Mouse (Mus musculus) layer of hippocampus, adult 2 months (tissue): ENCODE measurements around the gene C2cd4d. TPM values are rescaled to one million over a fixed set of nuclear protein-coding genes. Genes with fewer than 3 reads are reported as not detected.
A peak's percentile ranks its signal among the peaks of the same experiment; 100 is the strongest.

Source experiments
- DNase-seq, 2 experiments: peaks; one replicate each; pipeline ENCODE4 v3.0.0; 2022; ENCODE audit warnings: low spot score in 2 of 2
- H3K27ac ChIP-seq: fragments of 200-600 bp; 2 replicates; pipeline ENCODE4 v1.8.1; 2022
- H3K4me3 ChIP-seq: fragments of 200-600 bp; 2 replicates; pipeline ENCODE4 v1.8.1; 2022; ENCODE audit warnings: mild to moderate bottlenecking
- CTCF ChIP-seq: fragments of 200-600 bp; conservative IDR thresholded peaks from 2 replicates; pipeline ENCODE4 v1.8.1; 2022; ENCODE audit warnings: antibody characterized with exemption, mild to moderate bottlenecking, moderate library complexity
- long read RNA-seq, 2 experiments: library from polyadenylated mRNA; stranded (forward); transcript quantifications; one replicate each; pipeline ENCODE4 v2.0.0; 2021; ENCODE audit warnings: borderline mapping rate in 2 of 2
- total RNA-seq, 2 experiments: library from RNA; stranded (reverse); gene quantifications; 2 replicates each; pipeline ENCODE4 v1.2.3; 2021

Gene C2cd4d
- total RNA-seq: under 1 TPM; 0.36 to 0.47 TPM
- long read RNA-seq, experiment 1: 0 reads
- long read RNA-seq, experiment 2, partial matches to known transcripts: 1 of 1 reads
- long read RNA-seq, experiment 2, other reads (novel, unspliced or antisense): 0 of 1 reads

DNA sequence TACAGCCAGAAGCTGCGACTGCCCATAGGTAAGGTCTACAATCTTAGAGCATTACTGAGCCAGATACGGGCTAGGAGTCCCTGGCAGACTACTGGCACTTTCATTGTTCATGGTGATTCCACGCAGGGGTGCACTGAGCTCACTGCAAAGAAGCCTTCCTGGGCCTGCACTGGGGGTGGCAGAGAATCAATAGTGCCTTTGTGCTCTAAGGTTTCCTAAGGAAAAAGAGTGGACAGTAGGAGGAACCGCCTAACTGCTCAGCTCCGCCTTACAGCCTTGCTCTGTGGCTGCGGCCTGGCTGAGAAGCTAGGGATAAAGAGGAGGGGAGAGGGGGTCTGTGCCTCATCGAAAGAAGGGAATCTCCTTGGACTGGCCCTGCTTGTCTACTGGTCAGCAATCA, at the start of gene C2cd4d:
C2cd4d (plus strand) TSS at position 301 of the 400 bp plus-strand sequence.
- peak within 1 kb of the TSS; percentile 59 for H3K4me3 ChIP-seq
- no peak for DNase-seq
- H3K27ac ChIP-seq: peak within 1 kb of the TSS; percentile 37; the same call in 1 of the 2 replicates
- TF ChIP-seq CTCF: no peak

DNA sequence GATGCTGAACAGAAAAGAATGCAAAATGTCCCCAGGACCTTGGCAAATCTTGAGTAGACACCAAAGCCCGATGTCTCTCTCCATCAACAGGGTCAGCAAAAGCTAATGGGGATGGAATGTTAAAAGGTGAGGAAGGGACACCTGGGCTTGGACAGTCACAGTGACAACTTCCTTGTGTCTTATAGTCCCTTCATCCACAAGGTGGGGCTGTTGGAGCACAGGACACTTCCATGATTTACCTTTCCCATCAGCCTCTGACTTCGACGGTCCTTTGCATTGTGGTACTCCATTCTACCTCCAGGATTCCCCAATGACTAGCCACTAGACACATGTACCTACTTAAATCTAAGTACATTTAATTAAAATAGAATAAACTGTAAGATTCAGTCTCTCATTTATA, 33.6 kb upstream of the C2cd4d start:
- no peak overlapping the region for H3K27ac ChIP-seq
- peak; percentile 64 for TF ChIP-seq CTCF
- no peak overlapping the region for H3K4me3 ChIP-seq
- DNase-seq: no peak

DNA sequence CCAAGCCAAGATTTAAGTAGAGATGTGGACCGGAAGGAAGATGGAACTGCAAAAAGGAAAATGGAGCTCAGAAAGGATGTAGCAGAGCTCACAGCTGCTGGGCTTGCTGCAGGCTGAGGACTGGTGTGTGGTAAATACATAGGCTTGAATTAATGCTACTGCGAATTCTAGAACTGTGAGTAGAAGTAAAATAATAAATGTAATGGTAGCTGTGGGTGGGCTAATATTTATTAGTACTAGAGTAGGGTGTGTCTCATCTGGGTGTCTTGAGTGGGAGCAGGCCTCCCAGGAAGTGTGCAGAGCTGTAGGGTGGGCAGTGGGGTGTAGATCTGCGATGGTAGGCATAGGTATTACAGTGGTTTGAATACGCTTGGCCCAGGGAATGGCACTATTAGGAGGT, 27.8 kb upstream of the C2cd4d start:
- DNase-seq: no peak
- Histone ChIP-seq H3K27ac (no peak overlapping the region), H3K4me3 (no peak overlapping the region)
- no peak for TF ChIP-seq CTCF

DNA sequence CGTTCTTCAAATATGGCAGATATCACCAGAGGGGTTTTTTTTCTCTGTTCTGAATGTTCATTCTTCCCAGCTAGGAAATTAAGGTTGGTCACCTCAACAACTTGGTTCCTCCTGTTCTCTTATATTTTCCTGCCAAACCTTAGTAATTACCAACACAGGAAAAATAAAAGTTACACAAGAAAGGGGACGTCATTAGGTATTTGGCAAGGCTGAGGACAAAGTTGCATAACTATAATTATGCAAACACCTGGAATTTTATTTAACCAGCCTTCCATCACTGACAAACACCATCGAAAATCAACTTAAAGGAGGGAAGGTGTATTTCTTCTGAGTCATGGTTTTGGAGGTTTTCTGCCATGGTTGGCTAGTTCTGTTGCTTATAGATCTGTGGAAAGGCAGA, 23.7 kb upstream of the C2cd4d start:
- Histone ChIP-seq H3K27ac (no peak overlapping the region), H3K4me3 (no peak overlapping the region)
- TF ChIP-seq CTCF: no peak
- no peak for DNase-seq

DNA sequence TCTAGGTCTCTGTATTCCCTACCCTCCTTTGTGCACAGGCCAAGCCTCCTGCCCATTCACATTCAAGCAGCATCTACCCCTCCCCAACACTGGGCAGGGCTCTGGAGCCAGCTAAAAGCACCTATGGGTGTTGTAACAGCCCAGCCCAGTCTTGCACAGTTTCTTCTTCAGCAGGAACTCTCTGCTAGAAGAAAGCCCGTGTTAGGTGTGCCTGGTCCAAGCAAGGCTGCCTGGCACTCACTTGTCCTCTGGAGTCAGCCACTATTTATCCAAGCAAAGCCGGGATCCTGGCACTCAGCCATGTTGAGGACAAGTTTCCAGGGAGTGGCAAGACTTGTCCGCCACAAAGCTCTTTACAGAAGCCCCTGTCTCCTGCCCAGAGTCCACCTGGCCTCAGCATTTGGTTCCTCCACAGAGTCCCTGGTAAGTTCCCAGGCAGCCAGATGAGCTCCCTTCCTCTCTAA, 20.2 kb upstream of the C2cd4d start, which contains the start of gene Them5:
Them5 (plus strand) TSS at position 141 of the 464 bp plus-strand sequence.
- no peak within 1 kb of the TSS for H3K27ac ChIP-seq

DNA sequence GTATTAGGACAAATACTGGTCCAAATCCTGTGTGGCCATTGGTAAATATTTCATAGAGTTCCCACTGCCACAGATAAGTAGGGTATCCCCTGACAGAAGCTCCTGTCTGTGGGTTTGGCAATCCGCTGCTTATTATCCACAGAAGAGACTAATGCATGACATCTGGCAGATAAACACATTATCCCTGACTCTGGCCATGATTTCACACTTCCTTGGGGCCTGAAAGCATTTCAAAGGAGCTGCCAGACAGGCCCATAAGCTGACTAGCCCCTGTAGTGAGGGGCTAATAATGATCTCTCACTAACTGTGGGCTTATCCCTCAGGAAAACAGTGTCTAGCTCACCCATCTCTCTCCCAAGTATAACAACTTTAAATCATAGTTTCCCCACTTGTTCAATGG, 19.7 kb upstream of the C2cd4d start:
- DNase-seq: no peak
- H3K27ac ChIP-seq: no peak overlapping the region
- no peak overlapping the region for H3K4me3 ChIP-seq
- no peak for TF ChIP-seq CTCF

More for the DNA sequence above, 20.2 kb upstream of the C2cd4d start, which contains the start of gene Them5:
- H3K4me3 ChIP-seq: no peak within 1 kb of the TSS
- TF ChIP-seq CTCF: no peak
- DNase-seq: no peak

DNA sequence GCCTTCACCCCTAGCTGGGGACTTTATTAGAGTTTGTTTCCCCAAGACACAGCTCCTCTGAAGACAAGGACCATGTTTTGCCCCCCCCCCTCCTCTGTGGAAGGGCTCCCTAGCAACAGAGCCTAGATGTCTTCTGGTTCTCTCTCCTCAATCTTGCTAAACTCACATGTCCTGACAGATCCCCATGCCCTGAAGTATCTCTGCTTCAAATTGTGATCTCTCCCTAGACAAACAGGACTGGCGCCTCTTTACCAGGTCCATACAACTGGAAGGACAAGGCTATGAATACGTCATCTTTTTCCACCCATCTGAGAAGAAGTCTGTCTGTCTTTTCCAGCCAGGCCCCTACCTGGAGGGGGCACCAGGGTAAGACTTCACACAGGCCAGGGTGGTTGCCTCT, 18.1 kb upstream of the C2cd4d start:
- H3K27ac ChIP-seq: no peak overlapping the region
- TF ChIP-seq CTCF: no peak
- DNase-seq: no peak
- H3K4me3 ChIP-seq: no peak overlapping the region

DNA sequence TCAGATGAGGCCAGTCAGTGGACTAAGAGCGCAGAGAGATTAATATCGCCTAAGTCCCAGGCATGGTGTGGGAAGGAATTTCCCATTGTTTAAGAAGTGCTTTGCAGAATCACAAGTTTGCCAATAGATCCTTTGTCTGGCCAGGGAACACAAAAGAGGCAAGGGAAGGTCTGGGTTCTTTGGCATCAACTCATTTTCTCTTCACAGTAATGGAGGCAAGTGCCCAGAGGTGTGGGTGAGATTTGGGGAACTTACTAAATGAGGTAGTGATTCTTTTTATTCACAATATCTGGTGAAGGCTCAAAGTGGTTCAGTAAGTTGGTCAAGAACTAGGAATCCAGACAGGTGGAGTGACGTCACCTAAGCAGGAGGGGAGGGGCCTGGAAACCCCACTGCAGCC, 17.3 kb upstream of the C2cd4d start:
- H3K4me3 ChIP-seq: no peak overlapping the region
- no peak for DNase-seq
- TF ChIP-seq CTCF: no peak
- no peak overlapping the region for H3K27ac ChIP-seq

DNA sequence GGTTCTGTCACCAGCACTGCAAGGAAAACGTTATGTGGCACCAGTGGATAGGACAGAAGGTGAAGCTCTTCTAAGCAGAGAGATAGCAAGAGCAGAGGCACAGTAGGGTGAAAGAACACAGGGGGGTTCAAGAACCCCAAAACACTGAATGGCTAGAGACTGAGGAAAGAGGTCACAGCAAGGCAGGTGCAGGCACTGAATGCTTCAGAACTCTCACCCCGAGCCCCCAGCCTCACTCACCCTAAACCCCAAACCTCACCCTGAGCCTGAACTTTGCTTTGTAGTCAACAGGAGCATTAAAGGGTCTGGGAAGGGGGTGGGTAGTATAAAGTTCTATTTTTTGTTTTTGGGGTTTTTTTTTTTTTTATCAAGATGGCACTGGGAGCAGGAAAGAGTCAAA, 14.1 kb upstream of the C2cd4d start:
- Histone ChIP-seq H3K27ac (no peak overlapping the region), H3K4me3 (no peak overlapping the region)
- no peak for TF ChIP-seq CTCF
- DNase-seq: no peak

DNA sequence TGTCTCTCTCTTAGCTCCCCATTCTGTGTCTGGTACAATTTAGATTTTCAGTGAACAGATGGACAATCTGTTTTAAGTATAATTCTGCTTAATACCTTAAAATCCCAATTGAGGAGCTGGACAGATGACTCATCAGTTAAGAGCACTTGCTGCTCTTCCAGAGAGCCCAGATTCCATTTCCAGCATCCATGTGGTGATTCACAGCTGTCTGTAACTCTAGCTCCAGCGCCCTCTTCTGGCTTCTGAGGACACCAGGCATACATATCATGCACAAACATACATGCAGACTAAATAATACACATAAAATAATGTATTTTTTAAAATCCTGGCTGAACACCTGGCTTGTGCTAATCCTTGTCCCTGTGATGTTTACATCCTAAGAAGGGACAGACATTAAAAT, 1.4 kb upstream of the C2cd4d start:
- H3K27ac ChIP-seq: peak overlapping the region; percentile 59
- peak in 1 of 2 experiments; percentile 66 for DNase-seq
- TF ChIP-seq CTCF: peak; percentile 76
- no peak overlapping the region for H3K4me3 ChIP-seq

DNA sequence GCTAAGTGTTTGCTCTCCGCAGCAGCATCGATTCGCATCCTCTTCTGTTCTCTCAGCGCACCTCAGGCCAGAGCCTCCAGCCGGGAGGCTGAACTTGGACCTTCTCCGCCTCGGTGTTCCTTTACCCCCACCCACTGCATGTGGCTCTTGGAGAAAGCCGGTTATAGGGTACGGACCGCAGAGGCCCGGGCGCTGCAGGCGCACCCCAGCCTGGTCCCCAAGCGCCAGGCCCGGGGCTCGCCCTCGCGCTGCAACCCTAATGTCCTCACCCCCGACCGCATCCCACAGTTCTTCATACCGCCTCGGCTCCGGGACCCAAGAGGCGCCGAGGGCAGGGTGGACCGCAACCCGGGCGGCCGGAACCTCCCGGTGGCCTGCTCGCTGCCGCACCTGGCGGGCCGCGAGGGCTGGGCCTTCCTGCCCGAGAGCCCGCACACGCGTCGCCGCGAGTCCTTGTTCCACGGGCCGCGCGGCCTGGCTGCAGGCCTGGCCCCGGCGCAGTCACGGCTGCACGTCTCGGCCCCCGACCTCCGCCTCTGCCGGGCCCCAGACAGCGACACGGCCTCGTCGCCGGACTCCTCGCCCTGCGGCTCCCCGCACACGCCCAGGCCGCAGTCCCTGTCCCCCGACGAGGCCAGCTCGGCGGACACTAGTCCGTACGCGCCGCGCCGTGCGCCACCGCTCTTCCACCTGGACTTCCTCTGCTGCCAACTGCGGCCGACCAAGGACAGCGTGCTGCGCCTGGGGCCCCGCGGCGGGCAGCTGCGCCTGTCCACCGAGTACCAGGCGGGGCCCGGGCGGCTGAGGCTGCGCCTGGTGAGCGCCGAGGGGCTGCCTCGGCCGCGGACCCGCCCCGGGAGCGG, 1.3 kb downstream of the C2cd4d start:
- TF ChIP-seq CTCF: no peak
- no peak for DNase-seq
- peak overlapping the region; percentile 59 for H3K4me3 ChIP-seq
- peak overlapping the region; percentile 37 for H3K27ac ChIP-seq

DNA sequence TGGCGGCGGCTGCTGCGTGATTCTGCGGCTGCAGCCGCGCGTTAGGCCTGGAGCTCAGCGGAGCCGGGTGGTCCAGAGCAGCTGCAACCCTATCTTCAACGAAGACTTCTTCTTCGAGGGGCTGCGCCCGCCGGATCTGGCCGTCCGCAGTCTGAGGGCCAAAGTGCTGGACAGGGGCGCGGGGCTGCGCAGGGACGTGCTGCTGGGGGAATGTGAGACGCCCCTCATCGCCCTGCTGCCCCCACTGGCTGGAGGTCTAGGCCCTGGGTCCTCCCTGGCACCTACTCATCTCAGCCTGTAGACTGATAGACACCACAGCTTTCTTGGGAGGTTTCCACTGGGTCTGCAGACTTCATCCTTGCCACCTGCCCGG, 1.9 kb downstream of the C2cd4d start:
- Histone ChIP-seq H3K4me3 (peak overlapping the region; percentile 59), H3K27ac (peak overlapping the region; percentile 37; the same call in 1 of the 2 replicates)
- DNase-seq: no peak
- no peak for TF ChIP-seq CTCF

DNA sequence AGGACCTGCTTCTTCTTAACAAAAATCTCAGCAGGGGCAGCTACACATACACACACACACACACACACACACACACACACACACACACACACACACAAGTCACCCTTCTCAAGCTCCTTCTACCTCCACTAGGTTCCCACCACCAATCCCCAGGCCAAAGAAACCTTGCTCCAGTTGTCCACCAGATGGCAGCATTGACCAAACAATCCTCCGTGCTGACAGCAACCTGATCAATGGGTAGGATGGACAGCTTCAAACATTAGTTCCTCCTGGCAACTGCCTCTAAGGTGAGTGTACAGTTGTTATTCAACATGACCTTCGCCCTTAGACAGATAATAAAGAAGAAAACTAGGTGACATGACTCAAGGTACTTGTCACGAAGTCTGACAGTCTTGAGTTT, 4.5 kb downstream of the C2cd4d start:
- DNase-seq: peak; percentile 85 to 90
- Histone ChIP-seq H3K4me3 (no peak overlapping the region), H3K27ac (no peak overlapping the region)
- TF ChIP-seq CTCF: peak; percentile 79

DNA sequence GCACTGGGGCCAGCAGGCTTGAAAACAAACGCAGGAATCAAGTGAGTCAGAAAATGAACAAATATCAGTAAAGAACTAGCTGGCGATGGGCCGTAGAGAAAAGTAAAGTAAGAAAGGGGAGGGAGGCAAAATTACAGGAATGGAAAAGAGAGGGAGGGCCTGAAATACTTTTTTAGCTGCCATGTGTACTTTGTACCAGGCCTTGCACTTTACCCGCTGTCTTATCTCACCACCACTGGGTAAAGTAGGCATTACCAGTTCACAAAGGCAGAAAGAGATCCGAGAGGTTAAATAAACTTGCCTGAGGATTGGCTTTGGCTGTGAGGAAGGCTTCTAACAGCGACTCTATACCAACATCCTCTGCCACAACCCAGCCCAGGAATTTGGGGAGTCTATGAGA, 5.3 kb downstream of the C2cd4d start:
- no peak for TF ChIP-seq CTCF
- H3K4me3 ChIP-seq: no peak overlapping the region
- no peak overlapping the region for H3K27ac ChIP-seq
- DNase-seq: no peak
